Mouse (Mus musculus): ENCODE measurements around the gene Rae1. TPM values are rescaled to one million over a fixed set of nuclear protein-coding genes. Genes with fewer than 3 reads are reported as not detected.

The Rae1 gene
- total RNA-seq (2021) = 10 to 100 TPM; 55.9 to 60.3 TPM

DNA sequence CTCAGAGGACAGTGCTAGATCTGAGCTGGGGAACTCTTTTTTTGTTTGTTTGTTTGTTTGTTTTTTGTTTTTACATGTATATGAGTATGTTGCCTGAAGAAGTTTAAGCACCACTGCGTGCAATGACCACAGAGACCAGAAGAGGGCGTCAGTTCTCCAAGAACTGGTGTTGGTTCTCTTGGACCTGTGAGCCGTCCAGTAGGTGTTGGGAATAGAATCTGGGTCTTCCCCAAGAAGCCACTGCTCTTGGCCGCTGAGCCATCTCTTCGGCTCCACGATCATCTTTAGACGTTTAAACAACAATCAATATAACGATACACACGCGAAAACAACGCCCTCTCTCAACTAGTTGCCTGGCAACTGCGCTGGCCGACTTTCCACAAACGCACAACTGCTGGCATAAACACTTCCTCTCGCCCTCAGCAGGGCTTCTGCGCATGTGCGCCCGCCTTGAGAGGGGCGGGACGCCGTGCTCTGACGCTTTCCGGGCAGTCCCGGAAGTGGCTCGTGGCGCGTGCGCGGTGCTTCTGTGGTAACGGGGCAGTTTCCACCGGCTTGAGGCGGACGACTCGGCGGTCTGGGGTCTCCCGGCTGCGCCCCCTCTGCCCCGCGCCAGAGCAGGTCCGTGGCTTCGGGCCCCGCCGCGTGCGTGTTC, at the start of gene Rae1:
TSS of gene Rae1 (plus strand) at position 488 of the 655 bp plus-strand sequence.
- DNase-seq = peak; percentile 99

DNA sequence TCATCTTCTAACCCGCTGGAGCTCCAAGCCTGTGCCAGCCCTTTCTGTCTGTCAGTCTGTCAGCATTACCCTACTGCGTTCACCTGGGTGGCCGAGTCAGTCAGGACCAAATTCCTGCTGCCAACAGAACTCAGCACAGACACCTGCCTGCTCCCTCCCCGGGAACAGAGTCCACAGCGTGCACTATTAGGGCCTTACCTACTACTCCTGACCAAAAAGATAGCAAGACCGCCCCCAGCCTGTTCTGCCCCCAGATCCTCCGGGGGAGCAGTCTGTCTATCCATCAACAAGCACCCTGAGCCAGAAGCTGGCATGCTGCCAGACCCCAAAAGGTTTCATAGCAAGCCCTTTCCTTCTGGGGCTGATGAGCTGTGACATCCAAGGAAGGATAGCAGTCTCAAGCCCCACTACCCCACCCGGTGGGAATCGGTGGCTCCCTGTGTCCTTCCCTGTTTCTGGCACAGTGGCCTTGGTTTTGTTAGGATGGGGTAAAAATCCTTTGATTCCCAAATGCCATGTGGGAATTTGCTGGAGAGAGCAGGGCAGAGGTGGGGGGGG, 49.7 kb upstream of the Rae1 start:
- DNase-seq = peak; percentile 33

DNA sequence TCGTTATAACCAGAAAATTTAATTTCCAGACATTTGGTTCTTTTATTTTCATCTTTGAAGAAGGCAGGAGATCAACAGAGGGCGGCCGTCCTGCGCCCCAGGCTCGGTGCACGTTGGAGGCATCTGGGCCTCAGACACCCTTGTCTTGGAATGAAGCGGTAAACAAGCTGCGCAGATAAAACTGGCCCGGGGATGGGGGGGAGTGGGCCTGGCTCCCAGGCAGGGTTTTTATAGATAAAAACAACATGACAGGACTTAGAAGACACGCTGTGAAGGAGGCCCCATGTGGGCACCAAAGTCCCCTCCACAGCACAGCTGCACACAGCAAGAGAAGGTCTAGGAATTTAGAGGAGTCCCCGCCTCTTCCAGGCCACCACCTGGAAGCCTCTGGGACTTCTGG, 49.2 kb upstream of the Rae1 start:
- no peak for DNase-seq

DNA sequence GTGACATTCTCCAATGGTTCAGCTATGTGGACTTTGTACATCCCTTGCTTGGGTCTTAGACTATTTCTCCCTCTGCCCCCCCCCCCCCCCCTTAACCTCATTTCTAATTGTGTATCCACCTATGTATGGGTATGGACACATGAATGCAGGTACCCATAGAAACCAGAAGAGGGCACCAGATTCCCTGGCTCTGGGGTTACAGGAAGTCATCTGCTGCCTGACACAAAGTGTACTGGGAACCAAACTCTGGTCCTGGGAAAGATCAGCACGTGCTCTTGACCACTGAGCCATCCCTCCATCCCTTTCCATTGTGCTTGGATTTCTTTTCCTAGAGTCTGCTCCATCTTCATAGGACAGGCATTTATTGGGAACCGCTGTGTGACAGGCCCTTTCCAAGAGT, 47.9 kb upstream of the Rae1 start:
- no peak for DNase-seq

DNA sequence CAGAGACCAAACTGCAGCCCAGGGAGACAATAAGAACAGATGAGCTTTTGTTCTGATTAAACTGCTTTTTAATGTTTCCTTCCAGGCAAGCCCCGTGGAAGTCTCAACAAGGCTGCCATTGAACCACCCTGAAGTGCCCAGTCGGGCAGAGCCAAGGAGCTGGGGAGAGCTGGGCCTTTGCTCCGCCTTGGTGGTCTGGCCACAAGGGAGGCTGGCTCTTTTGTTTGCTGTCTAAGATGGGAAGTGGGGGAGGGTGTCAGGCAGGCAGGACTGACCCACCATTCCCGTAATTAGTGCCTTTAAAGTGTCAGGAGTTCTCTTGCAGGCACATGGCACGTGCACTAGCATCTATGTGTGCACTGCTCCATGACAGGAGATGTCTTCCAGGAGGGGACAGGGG, 41.3 kb upstream of the Rae1 start:
- DNase-seq = no peak

DNA sequence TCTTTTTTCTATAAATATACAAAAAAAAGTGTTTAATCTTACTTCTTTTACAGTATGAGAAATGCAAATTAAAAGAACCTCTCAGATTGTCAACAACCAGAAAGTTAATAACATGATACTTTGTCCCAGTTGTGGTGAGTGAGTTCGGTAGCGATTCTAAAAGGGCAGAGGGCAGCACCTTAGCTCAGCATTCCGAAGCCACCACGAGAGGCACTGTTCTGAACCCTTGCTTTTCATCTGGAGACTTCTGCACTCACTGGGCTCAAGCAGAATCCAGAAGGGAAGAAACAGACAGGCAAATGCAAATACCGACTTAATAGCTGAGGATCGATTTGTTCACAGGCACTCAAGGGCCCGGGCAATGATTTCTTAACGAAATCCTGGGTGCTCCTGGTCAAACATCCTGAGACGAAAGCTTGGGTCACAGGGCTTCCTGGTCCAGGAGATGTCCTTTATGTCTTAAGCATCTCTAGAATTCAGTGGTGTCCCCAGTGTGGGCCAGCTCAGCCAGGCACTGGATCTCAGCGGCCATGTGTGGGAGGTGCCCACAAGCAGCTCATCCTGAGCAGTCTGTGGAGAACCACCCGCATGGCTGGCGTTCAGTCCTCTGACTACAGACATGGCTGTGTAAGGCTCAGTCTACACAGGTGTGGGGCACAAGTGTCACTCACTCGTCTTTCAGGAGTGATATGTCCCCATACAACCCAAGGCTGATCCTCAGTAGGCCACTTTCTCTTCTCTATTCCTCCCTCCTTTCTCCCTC, 40.7 kb upstream of the Rae1 start:
- no peak for DNase-seq

DNA sequence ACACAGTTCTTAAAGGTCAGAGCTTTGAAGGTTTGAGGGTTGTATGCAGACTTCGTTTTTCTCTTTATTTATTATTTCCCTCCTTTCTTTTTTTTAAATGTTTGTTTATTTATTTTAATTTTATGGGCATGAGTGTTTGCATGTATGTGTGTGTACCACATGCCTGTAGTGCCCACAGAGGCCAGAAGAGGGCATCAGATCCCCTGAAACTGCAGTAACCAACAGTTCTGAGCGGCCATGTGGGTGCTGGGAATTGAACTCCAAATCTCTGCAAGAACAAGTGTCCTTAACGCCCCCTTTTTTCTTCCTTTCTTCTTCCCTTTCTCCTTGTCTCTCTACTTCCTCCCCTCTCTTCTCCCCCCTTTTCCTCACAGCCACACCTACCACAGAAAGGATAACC, 39.6 kb upstream of the Rae1 start:
- DNase-seq = no peak

DNA sequence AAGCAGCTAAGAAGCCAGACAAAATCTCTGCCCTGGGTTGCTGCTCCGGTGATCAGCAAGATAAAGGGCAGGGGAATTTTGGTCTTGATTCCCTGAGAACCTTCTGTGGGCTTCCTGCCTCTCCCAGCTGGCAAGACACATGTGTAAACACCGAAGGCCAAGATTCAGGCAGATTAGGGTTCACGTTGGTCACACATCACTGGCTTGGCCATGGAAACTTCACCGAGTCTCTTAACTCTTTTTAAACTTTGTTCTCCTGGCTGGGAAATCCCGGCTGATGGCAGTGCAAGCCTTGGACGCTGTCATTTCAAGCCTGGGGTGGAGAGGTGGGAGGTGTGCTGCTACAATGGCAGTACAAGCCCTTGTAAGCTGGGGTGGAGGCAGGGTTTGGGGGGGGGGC, 38.7 kb upstream of the Rae1 start:
- no peak for DNase-seq

DNA sequence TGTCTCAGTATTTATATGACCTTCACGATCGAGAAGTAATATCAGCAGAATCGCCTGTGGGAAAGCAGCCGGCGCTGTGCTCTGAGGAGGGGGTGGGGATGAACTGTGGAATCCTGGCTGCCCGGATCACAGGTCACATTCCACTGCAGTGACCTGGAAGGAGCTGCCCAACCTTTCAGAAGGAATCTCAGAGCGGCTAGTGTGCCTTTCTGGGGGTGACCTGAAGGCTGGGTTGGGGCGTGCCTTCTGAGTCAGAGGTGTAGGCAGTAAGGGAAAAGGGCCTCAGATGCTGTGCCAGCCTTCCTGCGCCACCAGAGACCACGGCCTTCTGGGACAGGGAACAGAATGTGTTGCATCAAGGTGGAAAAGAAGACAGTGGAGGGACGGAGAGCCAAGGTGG, 34.7 kb upstream of the Rae1 start:
- DNase-seq = no peak

DNA sequence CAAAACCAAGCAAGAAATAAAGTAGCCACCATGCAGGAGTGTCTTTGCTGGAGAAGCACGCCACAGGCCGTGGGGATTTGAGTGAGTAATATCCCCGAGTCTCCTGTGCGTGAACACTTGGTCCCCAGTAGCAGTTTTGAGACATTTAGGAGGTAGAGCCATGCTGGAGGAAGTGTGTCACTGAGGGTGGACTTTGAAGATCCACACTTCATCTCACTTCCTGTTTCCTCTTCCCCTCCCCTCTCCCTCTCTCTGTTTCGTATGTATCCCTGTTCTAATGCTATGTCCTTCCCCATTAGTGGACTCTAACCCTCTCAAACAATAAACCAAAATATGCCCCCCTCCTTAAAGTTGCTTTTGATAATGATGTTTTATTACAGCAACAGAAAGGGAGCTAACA, 33.4 kb upstream of the Rae1 start:
- DNase-seq = no peak

DNA sequence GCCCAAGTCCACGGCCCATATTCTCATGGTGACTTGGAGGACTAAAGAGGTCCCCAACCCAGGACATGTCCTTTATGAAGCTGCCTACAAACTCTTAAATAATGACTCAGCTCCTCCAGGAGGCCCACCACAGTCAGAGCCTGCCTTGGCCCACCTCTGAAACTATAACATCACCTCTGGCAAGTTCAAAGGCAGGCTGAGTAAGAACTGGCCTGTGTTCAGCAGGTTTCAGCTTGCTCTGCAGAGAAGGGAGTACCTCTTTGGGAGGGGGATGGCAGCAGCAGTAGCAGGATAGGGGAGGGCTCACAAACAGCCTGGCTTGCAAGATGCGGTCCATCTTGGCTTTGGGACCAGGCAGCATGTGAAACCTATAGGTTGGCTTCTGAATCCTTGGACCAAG, 28.1 kb upstream of the Rae1 start:
- DNase-seq = no peak

DNA sequence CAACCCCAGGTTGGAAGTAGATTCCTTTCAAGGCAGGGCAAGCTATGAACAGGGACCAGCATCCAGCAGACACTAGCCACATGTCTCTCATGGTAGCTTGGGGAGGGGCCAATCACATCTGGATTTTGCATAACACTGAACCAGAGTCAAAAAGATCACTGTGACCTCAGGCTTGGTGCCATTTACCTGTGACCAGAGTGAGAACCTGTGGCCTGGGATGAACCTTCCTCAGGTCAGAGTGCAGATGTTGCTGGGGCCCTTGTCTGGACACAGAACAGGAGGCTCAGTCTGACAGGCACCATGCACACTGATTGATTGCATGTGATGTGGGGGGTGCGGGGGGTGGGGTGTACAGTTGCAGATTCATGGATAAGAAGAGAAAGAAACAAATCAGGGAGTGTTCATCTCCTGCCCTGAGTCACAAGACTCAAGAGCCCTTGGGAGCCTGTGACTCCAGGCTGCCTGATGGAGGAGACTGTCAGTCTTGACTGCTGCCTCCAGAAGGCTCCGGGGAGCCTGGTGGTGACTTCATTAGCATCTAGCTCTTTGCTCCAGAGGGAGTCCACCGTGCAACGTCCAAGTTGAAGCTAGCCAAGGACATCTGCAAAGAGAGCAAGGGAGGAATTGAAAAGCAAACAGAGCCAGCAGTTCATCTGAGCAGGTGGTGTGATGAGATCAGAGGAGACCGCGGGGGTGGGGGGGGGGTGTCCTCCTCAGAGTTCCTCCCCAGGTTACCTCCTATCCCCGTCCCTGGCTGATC, 25.9 kb upstream of the Rae1 start:
- DNase-seq = no peak

DNA sequence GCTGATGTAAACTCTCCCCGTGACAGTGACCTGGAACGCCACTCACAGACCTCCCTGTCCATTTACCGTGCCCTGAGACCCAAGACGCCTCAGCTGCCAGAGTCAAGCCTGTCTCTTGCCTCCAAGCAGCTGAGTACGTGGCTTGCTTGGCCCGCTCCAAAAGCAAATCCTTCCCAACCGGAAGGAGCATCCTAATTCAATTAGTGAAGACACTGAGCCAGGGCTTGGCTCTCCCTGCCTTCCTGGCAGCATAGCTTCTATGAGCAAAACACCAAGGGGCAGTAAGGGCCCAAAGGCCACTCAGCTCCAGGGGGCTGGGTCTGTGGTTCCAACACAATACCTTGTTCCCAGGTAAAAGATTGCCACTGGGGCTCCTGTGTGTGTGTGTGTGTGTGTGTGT, 25.2 kb upstream of the Rae1 start:
- no peak for DNase-seq

DNA sequence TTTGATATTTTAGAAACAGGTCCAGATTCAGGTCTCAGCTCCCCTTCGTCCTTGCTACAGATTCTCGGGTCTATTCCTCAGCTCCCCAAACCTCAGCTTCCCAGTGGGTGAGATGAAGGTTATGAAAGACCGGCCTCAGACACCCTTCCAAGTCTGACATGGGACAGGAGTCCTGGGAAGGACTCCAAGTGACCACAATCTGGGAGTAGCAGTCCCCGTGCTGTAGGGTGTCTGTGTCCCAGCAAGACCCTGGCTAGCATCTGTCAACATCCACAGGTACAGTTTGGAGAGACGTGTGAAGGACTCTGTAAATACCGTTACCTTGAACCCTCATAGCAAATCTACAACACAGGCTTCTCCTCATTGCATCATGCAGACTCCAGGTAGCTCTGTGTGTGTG, 24.8 kb upstream of the Rae1 start:
- no peak for DNase-seq

DNA sequence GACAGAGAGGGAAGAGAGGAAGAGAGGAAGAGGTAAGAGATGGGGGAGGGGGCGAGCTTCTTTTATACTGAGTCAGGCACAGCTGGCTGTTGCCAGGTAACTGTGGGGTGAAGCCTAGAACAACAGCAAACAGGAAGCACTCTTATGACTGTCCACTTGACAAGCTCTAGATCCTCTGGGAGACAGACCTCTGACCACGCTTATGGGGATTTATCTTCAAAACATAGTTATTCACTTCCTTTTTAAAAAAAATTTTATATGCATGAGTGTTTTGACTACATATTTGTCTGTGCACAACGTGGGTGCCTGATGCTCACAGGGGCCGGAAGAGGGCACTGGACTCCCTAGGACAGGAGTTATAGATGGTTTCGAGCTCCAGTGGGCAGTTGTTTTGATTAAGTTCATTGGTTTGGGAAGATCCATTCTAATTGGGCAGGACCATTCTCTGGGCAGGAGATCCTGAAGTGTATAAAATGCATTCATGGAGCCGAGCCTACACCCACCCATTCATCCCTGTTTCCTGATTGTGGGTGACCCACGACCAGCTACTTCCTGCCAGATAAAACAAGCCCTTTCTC, 23.2 kb upstream of the Rae1 start:
- DNase-seq = no peak

DNA sequence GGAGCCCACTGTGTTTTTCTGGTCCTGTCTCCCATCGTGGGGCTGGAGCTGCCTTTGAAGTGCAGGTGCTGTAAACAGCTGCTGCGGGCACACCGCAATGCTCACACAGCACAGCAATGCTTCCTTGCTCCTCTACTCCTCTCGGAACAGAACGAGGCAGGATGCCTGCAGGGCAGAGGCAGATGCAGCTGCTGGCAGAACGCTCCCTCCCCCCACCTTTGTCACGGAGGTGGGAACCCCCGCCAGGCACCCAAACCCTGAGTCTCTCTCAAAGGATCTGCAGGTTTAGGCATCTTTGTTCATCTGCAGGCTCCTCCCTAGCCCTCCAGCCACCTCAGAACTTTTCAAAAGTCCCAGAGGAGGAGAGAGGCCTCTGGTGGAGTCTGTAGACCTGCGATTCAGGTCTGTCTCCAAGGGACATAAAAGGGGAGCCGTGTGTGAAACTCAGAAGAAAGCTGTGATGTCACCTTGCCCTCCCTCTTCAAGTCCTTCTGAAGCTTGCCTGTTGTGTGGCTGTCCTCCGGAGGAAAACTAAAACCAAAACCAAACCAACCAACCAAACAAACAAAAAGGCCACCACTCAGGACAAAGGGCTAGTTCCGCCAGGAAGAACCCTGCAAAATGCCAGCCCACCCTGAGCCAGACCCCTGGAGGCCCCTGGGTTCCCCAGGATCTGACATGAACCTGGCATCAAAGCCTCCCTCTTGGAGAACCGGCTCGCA, 22.3 kb upstream of the Rae1 start, which contains the start of gene Spo11:
TSS of gene Spo11 (plus strand) at position 292 of the 722 bp plus-strand sequence.
- DNase-seq = no peak

DNA sequence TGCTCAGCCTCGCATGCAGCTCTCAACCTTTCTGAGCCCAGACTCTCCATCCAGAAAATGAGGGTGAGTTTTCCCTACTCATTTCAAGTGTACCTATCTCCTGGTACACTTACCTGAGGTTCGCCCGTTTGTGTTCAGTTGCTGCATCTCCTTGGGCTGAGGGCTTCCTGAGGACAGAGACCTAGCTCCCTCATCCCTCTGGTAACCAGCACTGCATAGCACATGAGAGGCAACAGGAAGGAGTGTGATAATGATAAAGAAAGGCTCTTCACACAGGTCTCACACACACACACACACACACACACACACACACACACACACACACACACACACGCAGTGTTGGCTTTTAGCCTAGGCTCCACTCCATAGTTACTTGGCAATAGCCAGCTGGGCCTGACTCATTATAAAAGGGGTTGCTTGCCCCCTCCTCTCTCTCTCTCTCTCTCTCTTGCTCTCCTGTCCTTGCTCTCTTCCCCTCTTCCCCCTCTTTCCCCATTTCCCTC, 21.7 kb upstream of the Rae1 start:
- no peak for DNase-seq

DNA sequence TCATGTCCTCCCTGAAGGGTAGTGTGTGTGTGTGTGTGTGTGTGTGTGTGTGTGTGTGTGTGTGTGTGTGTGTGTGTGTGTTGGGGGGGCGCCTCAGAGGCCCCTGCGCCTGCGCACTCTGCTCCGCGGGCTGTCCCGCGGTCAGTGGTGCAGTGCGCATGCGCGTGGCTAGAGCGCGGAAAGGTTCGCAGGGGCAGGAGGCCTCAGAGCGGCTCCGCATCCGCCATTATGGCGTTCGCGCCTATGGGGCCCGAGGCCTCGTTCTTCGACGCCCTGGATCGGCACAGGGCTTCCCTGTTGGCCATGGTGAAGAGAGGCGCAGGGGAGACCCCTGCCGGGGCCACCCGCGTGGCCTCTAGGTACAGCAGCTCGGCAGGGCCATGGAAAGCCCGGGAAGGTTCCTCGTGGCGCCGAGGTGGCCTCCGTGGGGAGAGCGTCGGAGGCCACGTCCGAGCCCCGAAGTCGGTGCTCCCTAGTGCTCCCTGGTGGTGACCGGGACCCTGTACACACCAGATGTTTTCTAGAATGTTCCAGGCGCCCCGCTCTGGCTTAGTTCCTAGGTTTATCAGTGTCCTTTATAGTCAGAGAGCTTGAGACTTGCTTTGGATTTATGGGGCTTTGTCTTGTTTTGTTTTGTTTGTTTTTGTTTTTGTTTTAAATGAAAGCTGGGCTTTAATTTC, 20.1 kb upstream of the Rae1 start:
- DNase-seq = no peak

DNA sequence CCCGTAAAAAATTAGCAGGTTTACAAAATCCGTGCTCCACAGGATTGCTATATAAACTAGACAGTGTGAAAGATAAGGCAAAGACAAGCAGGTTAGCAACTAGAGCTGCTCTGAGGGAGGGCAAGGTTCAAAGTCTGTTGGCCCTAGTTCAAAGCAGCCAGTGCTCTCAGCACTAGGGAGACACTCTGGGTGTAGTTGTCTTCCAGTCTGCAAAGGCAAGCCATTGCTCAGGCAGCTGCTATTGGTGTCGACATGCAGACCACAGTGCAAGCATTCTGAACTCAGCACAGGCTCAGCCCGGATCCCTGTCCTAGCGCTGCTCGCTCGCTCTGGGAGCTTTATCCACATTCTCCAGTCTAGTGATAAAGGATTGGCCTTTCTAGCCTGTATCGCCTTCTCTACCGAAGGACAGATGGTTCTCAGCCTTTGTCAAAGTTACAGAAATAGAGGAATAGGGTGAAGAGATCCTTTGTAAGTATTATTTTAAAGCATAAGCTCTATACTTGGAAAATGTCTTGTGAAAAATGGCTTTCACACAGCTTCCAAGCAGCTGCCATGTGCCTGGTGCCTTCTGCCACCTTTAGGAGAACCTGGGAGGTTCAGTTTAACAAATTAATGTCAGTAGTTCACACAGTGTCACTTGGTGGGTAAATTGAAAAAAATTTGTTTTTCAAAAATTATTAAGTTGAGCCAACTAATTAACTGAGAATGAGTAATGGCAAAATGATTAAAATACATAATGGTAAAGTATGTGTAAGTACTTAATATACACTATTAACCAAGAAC, 16.9 kb upstream of the Rae1 start:
- no peak for DNase-seq

DNA sequence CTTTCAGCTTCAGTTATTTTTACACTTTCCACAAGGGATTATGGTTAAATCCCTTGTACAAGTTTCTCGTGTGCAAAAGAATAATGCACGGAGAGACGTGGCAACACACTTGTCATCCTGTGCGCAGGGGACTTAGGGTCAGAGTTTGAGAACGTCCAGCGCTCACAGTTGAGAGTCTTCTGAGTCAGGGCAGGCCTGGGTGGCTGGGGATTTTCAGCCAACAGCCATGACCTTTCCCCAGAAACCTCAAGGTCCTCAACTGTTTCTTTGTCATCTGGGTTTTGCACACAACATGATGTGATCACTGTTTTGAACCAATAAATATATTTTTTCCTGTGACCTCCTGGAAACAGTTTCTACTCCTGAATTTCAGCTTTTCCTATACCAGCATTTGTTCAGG, 9.8 kb upstream of the Rae1 start:
- DNase-seq = no peak

DNA sequence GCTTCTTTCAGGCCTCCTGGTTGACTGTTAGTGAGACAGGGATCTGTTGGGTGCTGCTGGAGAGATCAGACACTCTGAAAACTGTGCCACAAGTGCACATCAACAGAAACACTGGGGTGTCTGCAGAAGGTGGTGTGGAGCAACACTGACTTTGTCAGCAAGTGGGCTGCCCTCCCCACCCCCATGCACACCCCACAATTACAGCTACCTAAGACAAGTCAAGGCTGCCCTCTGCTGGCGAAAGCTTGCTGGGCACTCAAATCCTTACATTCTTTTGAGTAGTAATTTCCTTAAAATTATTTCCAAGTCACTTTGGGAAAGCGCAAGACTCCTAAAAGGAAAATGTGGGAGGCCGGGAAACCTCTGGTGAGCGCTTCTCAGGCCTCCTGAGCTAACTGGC, 3.7 kb upstream of the Rae1 start:
- DNase-seq = peak; percentile 83
